Mouse (Mus musculus): ENCODE measurements around the gene Mymx. TPM values are rescaled to one million over a fixed set of nuclear protein-coding genes. Genes with fewer than 3 reads are reported as not detected.

Mymx gene
- polyA plus RNA-seq, 1 experiment from 2014 or later, result 1.7 TPM

DNA sequence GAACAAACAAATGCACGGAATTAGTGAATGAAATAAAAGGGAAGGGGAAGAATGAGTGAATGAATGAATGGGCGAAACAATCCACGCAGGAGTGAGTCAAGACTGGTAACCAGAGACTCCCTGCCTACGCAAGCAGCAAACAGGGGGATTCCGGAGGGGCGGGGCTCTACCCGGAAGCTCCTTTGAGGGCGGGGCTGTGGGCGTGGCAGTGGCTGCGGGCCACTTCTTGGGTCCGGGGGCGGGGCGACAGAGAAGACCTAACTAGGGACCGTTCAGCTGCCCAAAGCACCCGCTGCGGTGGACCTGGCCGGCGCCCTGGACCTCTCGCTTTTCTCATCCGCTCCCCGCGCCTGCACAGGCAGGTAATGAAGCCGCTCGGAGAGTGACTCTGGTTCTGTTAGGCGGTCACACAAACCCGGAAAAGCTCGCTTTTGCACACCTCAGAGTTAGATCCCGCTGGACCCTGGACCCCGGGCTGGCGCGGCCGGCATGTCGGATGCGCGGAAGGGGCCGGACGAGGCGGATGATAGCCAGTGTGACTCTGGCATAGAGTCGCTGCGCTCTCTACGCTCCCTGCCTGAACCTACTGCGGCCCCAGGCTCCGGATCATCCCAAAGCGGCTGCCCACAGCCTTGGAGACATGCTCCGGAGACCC lies 46.3 kb downstream of the Mymx start, which contains the start of gene Nfkbie:
Gene Nfkbie, plus strand, starts transcription at position 252 of the 655 bp plus-strand sequence.
- DNase-seq (ENCODE audit: low spot score), result peak; percentile 94

DNA sequence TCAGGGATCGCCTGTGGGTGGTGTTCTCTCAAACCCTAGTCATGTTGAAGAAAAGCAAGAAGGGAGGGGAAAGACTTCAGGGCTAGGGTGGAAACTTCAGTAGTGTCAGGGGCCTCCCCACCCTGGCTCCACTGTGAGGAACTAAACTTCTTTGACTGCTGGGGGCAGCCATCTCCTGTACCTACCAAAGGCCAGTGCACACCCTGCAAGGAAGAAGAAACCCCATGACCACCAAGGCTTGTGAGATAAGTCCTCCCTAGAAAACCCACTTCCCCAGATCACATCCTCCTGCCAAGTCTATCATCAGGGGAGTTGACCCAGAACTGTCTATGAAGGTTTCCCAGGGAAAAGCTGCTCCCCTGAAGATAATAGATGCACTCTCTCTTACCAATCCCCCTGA lies 47.5 kb downstream of the Mymx start:
- DNase-seq (ENCODE audit: low spot score), result no peak

DNA sequence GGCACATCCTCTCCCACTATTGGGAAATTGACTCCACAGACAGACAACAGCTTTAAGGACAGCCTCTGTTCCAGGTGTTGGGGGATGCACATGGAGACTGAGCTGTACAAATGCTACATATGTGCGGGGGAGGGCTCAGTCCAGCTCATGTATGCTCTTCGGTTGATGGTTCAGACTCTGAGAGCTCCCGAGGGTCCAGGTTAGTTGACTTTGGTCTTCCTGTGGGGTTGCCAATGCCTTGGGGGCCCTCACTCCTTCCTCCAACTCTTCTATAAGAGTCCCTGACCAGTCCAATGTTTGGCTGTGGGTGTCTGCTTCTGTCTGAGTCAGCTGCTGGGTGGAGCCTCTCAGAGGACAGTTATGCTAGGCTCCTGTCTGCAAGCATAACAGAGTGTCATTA lies 48.8 kb downstream of the Mymx start:
- no peak for DNase-seq (ENCODE audit: low spot score)

DNA sequence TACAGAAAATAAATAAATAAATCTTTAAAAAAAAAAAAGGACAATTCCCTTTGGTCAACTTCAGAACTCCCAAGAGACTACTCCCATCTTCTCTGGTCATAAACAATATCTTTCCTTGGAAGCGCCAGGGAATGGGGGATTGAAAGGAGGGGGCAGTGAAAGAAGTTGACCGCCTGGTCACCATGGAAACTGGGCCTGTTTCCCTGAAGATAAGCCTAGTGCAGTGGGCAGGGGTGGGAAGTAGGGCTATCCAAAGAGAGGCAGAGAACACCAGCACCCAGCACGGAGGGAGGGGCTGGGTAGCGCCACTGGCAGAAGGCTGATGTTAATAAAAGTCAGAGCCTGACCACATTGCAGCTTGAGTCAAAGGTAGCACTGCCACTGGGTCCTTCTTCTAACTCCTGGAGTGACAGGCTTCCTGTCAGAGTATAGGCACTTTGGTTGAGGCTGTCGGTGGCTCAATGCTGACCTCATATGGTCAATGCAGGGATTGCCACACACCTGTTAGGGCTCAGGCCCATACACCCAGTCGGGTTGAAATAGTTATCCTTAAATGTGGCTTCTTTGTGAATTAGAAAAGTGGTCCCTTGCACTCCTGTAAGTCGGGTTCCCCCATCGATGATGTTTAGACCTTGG lies 50.0 kb downstream of the Mymx start:
- peak; percentile 88 for DNase-seq (ENCODE audit: low spot score)

DNA sequence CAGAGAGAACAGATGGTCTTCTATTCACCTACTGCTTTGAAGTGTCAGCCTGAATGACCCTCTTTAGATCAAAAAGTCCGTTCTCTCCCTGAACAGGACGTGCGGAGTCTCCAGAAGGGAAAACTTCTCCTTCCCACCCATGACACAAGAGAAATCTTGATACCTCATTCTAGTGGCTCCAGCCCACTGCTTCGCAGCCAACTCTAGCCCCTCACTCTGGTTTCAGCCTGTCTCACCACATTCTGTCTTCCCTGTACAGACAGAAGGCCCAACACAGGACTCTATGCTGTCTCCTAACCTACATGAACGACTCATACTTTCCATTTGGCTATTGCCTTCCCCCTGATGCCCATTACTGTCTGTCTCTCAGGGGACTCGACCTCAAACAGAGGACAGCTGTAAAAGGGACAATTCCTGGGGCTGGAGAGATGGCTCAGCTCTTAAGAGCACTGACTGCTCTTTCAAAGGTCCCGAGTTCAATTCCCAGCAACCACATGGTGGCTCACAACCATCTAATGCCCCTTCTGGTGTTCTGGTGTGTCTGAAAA lies 50.6 kb downstream of the Mymx start:
- no peak for DNase-seq (ENCODE audit: low spot score)

Other genes starting within 250 kb of the Mymx start
- 77.0 and 86.8 TPM in 2 replicates for gene Cdc5l, start 168.4 kb downstream of the Mymx start, polyA plus RNA-seq (2015; fragmentation: Nextera tagmentation; extraction: Ambion mirVana)
- gene Spats1, start 126.7 kb downstream of the Mymx start, polyA plus RNA-seq (2015; fragmentation: Nextera tagmentation; extraction: Ambion mirVana), result 0.37 and 0.65 TPM in 2 replicates
- 26.9 and 27.7 TPM in 2 replicates for gene Aars2, start 95.3 kb downstream of the Mymx start, polyA plus RNA-seq (2015; fragmentation: Nextera tagmentation; extraction: Ambion mirVana)
- 1.3 and 3.0 TPM in 2 replicates for gene Tcte1, start 78.7 kb downstream of the Mymx start, polyA plus RNA-seq (2015; fragmentation: Nextera tagmentation; extraction: Ambion mirVana)
- gene Tmem151b, start 52.4 kb downstream of the Mymx start, polyA plus RNA-seq (2015; fragmentation: Nextera tagmentation; extraction: Ambion mirVana), result 19.0 and 19.6 TPM in 2 replicates
- gene Nfkbie, start 46.4 kb downstream of the Mymx start, polyA plus RNA-seq (2015; fragmentation: Nextera tagmentation; extraction: Ambion mirVana), result 70.4 and 80.2 TPM in 2 replicates
- 95.8 and 96.9 TPM in 2 replicates for gene Slc35b2, start 38.2 kb downstream of the Mymx start, polyA plus RNA-seq (2015; fragmentation: Nextera tagmentation; extraction: Ambion mirVana)
- gene Hsp90ab1, start 28.8 kb downstream of the Mymx start, polyA plus RNA-seq (2015; fragmentation: Nextera tagmentation; extraction: Ambion mirVana), result 1,223 and 1,279 TPM in 2 replicates
- gene Slc29a1, start 2.5 kb downstream of the Mymx start, polyA plus RNA-seq (2015; fragmentation: Nextera tagmentation; extraction: Ambion mirVana), result 243 and 252 TPM in 2 replicates
- 0.05 TPM in 1 of 2 replicates, not detected in the other for gene Capn11, start 57.2 kb upstream of the Mymx start, polyA plus RNA-seq (2015; fragmentation: Nextera tagmentation; extraction: Ambion mirVana)
- gene Mrpl14, start 84.2 kb upstream of the Mymx start, polyA plus RNA-seq (2015; fragmentation: Nextera tagmentation; extraction: Ambion mirVana), result 174 and 197 TPM in 2 replicates
- 16.6 and 18.6 TPM in 2 replicates for gene Tmem63b, start 84.8 kb upstream of the Mymx start, polyA plus RNA-seq (2015; fragmentation: Nextera tagmentation; extraction: Ambion mirVana)
- gene 1600014C23Rik, start 131.7 kb upstream of the Mymx start, polyA plus RNA-seq (2015; fragmentation: Nextera tagmentation; extraction: Ambion mirVana), result not detected in 2 replicates

Measured in thymus, postnatal 0 days (tissue).